ENCODE assay signal across 12 mouse cellular contexts in the genomic region with DNA sequence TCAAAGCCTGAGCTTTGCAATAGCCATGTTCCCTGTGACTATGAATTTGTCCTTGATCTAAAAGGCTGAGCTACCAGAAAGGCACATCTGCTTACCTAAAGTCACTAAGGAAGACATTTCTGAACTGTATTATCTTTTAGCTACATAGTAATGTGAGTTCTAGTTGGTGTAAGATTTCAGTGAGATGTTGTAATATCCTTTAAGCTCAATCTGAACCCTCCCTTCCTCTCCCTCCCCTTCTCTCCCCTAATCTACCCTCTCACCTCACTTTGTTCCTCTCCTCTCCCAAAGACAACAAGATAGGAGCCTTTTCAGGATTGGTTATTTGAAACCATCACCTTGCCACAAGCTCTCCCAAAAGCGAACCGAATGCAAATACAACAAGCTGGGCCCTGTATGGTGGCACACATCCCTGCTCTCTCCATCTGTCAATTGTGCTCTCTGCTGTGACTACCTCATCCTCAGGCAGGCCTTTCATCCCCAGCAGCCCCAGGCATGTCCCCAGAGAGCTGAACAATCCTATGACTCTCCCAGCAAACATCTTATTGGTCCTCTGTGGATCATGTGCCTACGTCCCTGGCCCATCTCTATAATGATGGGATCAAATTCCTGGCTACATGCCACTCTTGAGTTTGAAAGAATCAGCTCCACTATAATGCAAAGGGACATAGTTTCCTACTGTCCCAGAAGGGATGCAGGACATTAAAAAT. TPM values are rescaled to one million over a fixed set of nuclear protein-coding genes. Genes with fewer than 3 reads are reported as not detected.
A peak's percentile ranks its signal among the peaks of the same experiment; 100 is the strongest.
DNase-seq lines count a peak whose midpoint lies in the region; ATAC-seq lines count a peak whose summit lies in the region.
"Had no signal": no experiment of that assay in that cellular context is flagged by ENCODE, and none has a peak within 500 bp of the region (broad histone marks: within the 10 kb centered on the region; RNA-seq: fewer than 3 reads in every experiment).

No protein-coding gene starts in this region.

- no peak overlapping the region for H3K27ac ChIP-seq in embryonic facial prominence, embryonic 11.5 days (replicated peaks; ENCODE audit: low read depth, low read length)
- H3K27ac ChIP-seq: heart, embryonic 13.5 days; kidney, embryonic 15.5 days; limb, embryonic 15.5 days had no signal

- H3K27me3 ChIP-seq in embryonic facial prominence, embryonic 11.5 days (ENCODE audit: control insufficient read depth, insufficient read depth, low read length) = no peaks in the 10 kb centered on the region
- H3K27me3 ChIP-seq: heart, embryonic 13.5 days; kidney, embryonic 15.5 days; limb, embryonic 15.5 days had no signal

- DNase-seq in layer of hippocampus, adult 9-11 months = peak; percentile 54
- DNase-seq in layer of hippocampus, adult 18-20 months (ENCODE audit: low spot score in 2 of 2) = no peak
- peak; percentile 82 for DNase-seq in MN1 (ENCODE audit: low spot score)
- DNase-seq in embryonic facial prominence, embryonic 11.5 days (ENCODE audit: low spot score) = peak; percentile 33
- DNase-seq in urinary bladder, adult 2 months (ENCODE audit: low spot score) = no peak
- DNase-seq in ovary, postnatal 14 days (ENCODE audit: low spot score) = no peak
- no peak for DNase-seq in heart, adult 11 months
- DNase-seq: thymus, postnatal 4 days had no signal

- ATAC-seq in embryonic facial prominence, embryonic 11.5 days (replicated peaks; ENCODE audit: insufficient number of reproducible peaks, low FRiP score, low TSS enrichment, low read depth) = peak; percentile 81
- ATAC-seq in megakaryocyte, adult 5-6 weeks (ENCODE audit: poor library complexity, severe bottlenecking) = peak; percentile 67

- H3K9me3 ChIP-seq in embryonic facial prominence, embryonic 11.5 days (replicated peaks; ENCODE audit: control insufficient read depth, low read length) = no peaks in the 10 kb centered on the region
- H3K9me3 ChIP-seq: heart, embryonic 13.5 days; kidney, embryonic 15.5 days; limb, embryonic 15.5 days had no signal

- 41% methylated on average over 3 of the region's 3 CpGs for WGBS in embryonic facial prominence, embryonic 11.5 days

- H3K9ac ChIP-seq in embryonic facial prominence, embryonic 11.5 days (replicated peaks; ENCODE audit: low read length) = no peak overlapping the region
- H3K9ac ChIP-seq: heart, embryonic 13.5 days; kidney, embryonic 15.5 days; limb, embryonic 15.5 days had no signal

- H3K36me3 ChIP-seq in embryonic facial prominence, embryonic 11.5 days (replicated peaks; ENCODE audit: control insufficient read depth, insufficient read depth, low read depth, low read length) = no peaks in the 10 kb centered on the region
- H3K36me3 ChIP-seq: heart, embryonic 13.5 days; kidney, embryonic 15.5 days; limb, embryonic 15.5 days had no signal

- H3K4me1 ChIP-seq in embryonic facial prominence, embryonic 11.5 days (ENCODE audit: control insufficient read depth, insufficient read depth, low read length) = 0 out of 2 replicates have a peak, but pooled peaks cover 2% of the 10 kb centered on the region

- no peak overlapping the region for H3K4me2 ChIP-seq in embryonic facial prominence, embryonic 11.5 days (ENCODE audit: low read depth, low read length)
- H3K4me2 ChIP-seq: heart, embryonic 13.5 days; kidney, embryonic 15.5 days; limb, embryonic 15.5 days had no signal

- no peak overlapping the region for H3K4me3 ChIP-seq in embryonic facial prominence, embryonic 11.5 days (ENCODE audit: low read depth, low read length)
- H3K4me3 ChIP-seq: heart, embryonic 13.5 days; kidney, embryonic 15.5 days; limb, embryonic 15.5 days had no signal

RNA-seq across cellular contexts. Expression of a gene that starts 39.2 kb away (rescaled TPM):
- 100 to 1,000 TPM; 182 to 191 TPM for total RNA-seq in layer of hippocampus, adult 18-20 months (2021)
- polyA plus RNA-seq in embryonic facial prominence, embryonic 11.5 days (2014; fragmentation: Nextera tagmentation; extraction: Ambion mirVana) = 66.4 and 75.6 TPM in 2 replicates
- 1.1 and 1.7 TPM in 2 replicates for total RNA-seq in megakaryocyte, adult 5-6 weeks (2015)
- total RNA-seq in megakaryocyte, adult 5-6 weeks (2017) = 0.98 and 1.5 TPM in 2 replicates
- polyA plus RNA-seq in urinary bladder, adult 2 months (2012; rRNA removed) = 17.6 and 22.5 TPM in 2 replicates

RNA-seq across cellular contexts. Expression of a gene that starts 44.4 kb away (rescaled TPM):
- total RNA-seq in layer of hippocampus, adult 18-20 months (2021) = 10 to 100 TPM; 12.4 to 16.0 TPM
- 92.5 and 94.4 TPM in 2 replicates for polyA plus RNA-seq in embryonic facial prominence, embryonic 11.5 days (2014; fragmentation: Nextera tagmentation; extraction: Ambion mirVana)
- 102 and 108 TPM in 2 replicates for total RNA-seq in megakaryocyte, adult 5-6 weeks (2015)
- total RNA-seq in megakaryocyte, adult 5-6 weeks (2017) = 88.0 and 90.7 TPM in 2 replicates
- polyA plus RNA-seq in urinary bladder, adult 2 months (2012; rRNA removed) = 47.8 and 57.6 TPM in 2 replicates

Comparison
In these comparisons a context has a peak if more than half of its experiments do, and no peak if none do; other contexts are left out.
1. DNase-seq: peak in layer of hippocampus, adult 9-11 months (single experiment), MN1 (single experiment) and embryonic facial prominence, embryonic 11.5 days (single experiment); none in layer of hippocampus, adult 18-20 months (0 of 2), urinary bladder, adult 2 months (single experiment), ovary, postnatal 14 days (single experiment) and heart, adult 11 months (single experiment).
2. RNA of a gene that starts 39.2 kb away (total RNA-seq): 182 to 191 TPM in layer of hippocampus, adult 18-20 months; 0.98 to 1.7 TPM in megakaryocyte, adult 5-6 weeks; every median in the first group is over 10 times any median in the second.
3. RNA of a gene that starts 44.4 kb away (total RNA-seq): 88.0 to 108 TPM in megakaryocyte, adult 5-6 weeks; 12.4 to 16.0 TPM in layer of hippocampus, adult 18-20 months; every median in the first group is over 4 times any median in the second.